Mouse (Mus musculus): ENCODE results near the gene Arhgap30. TPM values are rescaled to one million over a fixed set of nuclear protein-coding genes. Genes with fewer than 3 reads are reported as not detected.

The Arhgap30 gene
- total RNA-seq, 2 experiments from 2014 or later: 0.94 to 0.99 TPM

- no peak for DNase-seq
- intact Hi-C loops (cut with DNase I): no loop called here
Measured at GRCm38 (mm10) chr1:171454926-171455325, 66.2 kb downstream of the Arhgap30 start.

- intact Hi-C loops (cut with DNase I): no loop called here
- DNase-seq: no peak
Measured at GRCm38 (mm10) chr1:171457568-171457967, 68.8 kb downstream of the Arhgap30 start.

- intact Hi-C loops (cut with DNase I): no loop called here
- no peak for DNase-seq
Measured at GRCm38 (mm10) chr1:171459791-171460190, 71.0 kb downstream of the Arhgap30 start.

Other genes with a start within 250 kb of the Arhgap30 start
- 100 to 1,000 TPM; 691 to 738 TPM for gene Sdhc, start 238.4 kb upstream of the Arhgap30 start, total RNA-seq (2021)
- gene Mpz, start 238.2 kb upstream of the Arhgap30 start, total RNA-seq (2021): 100 to 1,000 TPM in 1 of 2 experiments, 10 to 100 TPM in 1; 33.1 to 105 TPM
- gene Pcp4l1, start 192.7 kb upstream of the Arhgap30 start, total RNA-seq (2021): 10 to 100 TPM; 48.8 to 49.5 TPM
- not detected for gene Nr1i3, start 175.0 kb upstream of the Arhgap30 start, total RNA-seq (2021)
- gene Tomm40l, start 166.4 kb upstream of the Arhgap30 start, total RNA-seq (2021): 10 to 100 TPM; 52.0 to 54.8 TPM
- gene Apoa2, start 163.9 kb upstream of the Arhgap30 start, total RNA-seq (2021): 1 to 10 TPM in 1 of 2 experiments, not detected in 1; 1.7 TPM
- gene Fcer1g, start 154.6 kb upstream of the Arhgap30 start, total RNA-seq (2021): 1 to 10 TPM; 2.5 to 4.9 TPM
- gene Adamts4, start 138.5 kb upstream of the Arhgap30 start, total RNA-seq (2021): under 1 TPM; 0.28 to 0.54 TPM
- gene Ndufs2, start 137.6 kb upstream of the Arhgap30 start, total RNA-seq (2021): 100 to 1,000 TPM; 874 to 989 TPM
- 10 to 100 TPM in 1 of 2 experiments, 1 to 10 TPM in 1; 9.6 to 10.5 TPM for gene B4galt3, start 118.6 kb upstream of the Arhgap30 start, total RNA-seq (2021)
- gene Ppox, start 107.8 kb upstream of the Arhgap30 start, total RNA-seq (2021): 1 to 10 TPM; 8.7 TPM
- 10 to 100 TPM; 13.5 to 13.8 TPM for gene Usp21, start 101.0 kb upstream of the Arhgap30 start, total RNA-seq (2021)
- 10 to 100 TPM; 80.9 to 82.2 TPM for gene Ufc1, start 93.9 kb upstream of the Arhgap30 start, total RNA-seq (2021)
- 10 to 100 TPM; 26.6 to 31.1 TPM for gene Dedd, start 59.8 kb upstream of the Arhgap30 start, total RNA-seq (2021)
- gene Nit1, start 43.3 kb upstream of the Arhgap30 start, total RNA-seq (2021): 10 to 100 TPM; 23.2 to 23.9 TPM
- gene Pfdn2, start 43.3 kb upstream of the Arhgap30 start, total RNA-seq (2021): 10 to 100 TPM; 85.7 to 91.7 TPM
- not detected for gene Klhdc9, start 28.2 kb upstream of the Arhgap30 start, total RNA-seq (2021)
- gene Nectin4, start 18.9 kb upstream of the Arhgap30 start, total RNA-seq (2021): under 1 TPM in 1 of 2 experiments, not detected in 1; 0.07 TPM
- gene Usf1, start 22.4 kb downstream of the Arhgap30 start, total RNA-seq (2021): 10 to 100 TPM; 25.7 to 27.7 TPM
- gene Tstd1, start 29.9 kb downstream of the Arhgap30 start, total RNA-seq (2021): under 1 TPM in 1 of 2 experiments, not detected in 1; 0.69 TPM
- 1 to 10 TPM; 4.9 to 5.4 TPM for gene F11r, start 48.6 kb downstream of the Arhgap30 start, total RNA-seq (2021)
- 1 to 10 TPM in 1 of 2 experiments, under 1 TPM in 1; 0.79 to 1.2 TPM for gene Alyref2, start 114.5 kb downstream of the Arhgap30 start, total RNA-seq (2021)
- gene Itln1, start 146.3 kb downstream of the Arhgap30 start, total RNA-seq (2021): not detected
- not detected for gene Cd244a, start 170.2 kb downstream of the Arhgap30 start, total RNA-seq (2021)
- under 1 TPM in 1 of 2 experiments, not detected in 1; 0.12 TPM for gene Ly9, start 218.5 kb downstream of the Arhgap30 start, total RNA-seq (2021)

All from gastrocnemius, postnatal 36 days (tissue).